Mouse (Mus musculus) spleen, adult 12 weeks (tissue): ENCODE results near the gene Ppp1r26.

Experiments
- DNase-seq: peaks from one replicate; pipeline ENCODE4 v3.0.0; 2022; ENCODE audit warnings: low spot score

Gene Ppp1r26

DNA sequence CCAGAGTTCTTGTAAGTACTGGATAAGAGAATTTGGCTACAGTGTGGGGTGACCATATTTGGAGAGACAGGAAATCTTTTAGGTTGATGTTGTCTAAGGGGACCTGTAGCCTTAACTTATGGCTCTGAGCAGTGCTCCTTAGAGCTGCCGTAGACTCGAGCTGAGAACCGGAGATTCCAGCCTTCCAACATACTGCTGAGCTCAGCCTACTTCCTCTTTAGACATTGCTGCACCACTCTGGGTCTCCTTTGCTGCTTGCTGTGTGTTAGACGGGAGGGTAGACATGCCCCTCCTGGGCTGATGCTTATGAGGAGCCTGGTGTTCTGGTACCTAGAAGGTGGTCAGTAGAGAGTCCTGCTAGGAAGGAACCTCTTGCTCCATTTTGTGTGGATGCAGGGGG is 51.8 kb downstream of the Ppp1r26 start:
- no peak for DNase-seq

DNA sequence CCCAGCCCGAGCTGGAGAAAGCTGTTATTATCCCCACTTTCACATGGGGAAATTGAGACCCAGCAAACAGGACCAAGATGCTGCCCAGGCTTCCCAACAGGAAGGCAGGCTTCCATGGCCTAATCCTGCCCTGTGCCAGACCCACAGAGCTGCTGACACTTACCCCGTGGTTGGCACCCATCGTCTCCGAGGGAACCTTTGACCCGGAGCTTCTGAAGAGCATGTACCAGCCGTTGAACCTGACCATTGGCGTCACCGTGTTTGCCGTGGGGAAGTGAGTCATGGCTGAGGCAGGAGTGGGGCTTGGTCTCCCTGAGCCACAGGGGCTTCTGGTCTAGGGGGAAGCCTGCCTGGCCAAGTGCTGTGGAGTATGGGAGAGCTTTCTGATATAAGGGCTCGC is 56.4 kb downstream of the Ppp1r26 start:
- DNase-seq: no peak

DNA sequence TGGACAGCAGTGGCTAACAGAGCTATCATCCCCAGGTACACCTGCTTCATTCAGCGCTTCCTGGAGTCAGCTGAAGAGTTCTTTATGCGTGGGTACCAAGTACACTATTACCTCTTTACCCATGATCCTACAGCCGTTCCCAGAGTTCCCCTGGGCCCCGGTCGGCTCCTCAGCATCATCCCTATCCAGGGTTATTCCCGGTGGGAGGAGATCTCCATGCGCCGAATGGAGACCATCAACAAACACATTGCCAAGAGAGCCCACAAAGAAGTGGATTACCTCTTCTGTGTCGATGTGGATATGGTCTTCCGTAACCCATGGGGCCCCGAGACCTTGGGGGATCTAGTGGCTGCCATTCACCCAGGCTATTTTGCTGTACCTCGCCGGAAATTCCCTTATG is 58.1 kb downstream of the Ppp1r26 start:
- DNase-seq: no peak
